Mouse (Mus musculus): Measurements from ENCODE around the gene Agmo. TPM values are rescaled to one million over a fixed set of nuclear protein-coding genes. Genes with fewer than 3 reads are reported as not detected.

Gene Agmo
- polyA plus RNA-seq, 1 experiment from 2014 or later, result 0.36 TPM

GRCm38 (mm10) chr12:37540994-37541393, 299.6 kb downstream of the Agmo start:
- Histone ChIP-seq H3K9ac (ENCODE audit: low read length) (no peak overlapping the region), H3K36me3 (ENCODE audit: control insufficient read depth, insufficient read depth, low read length) (no peaks in the 10 kb centered on the region), H3K27ac (ENCODE audit: low read depth, low read length) (no peak overlapping the region), H3K9me3 (ENCODE audit: control insufficient read depth, low read length) (no peaks in the 10 kb centered on the region), H3K27me3 (ENCODE audit: control insufficient read depth, insufficient read depth, low read length) (no peaks in the 10 kb centered on the region), H3K4me2 (no peak overlapping the region), H3K4me1 (ENCODE audit: control insufficient read depth, insufficient read depth, low read length) (no peaks in the 10 kb centered on the region), H3K4me3 (ENCODE audit: low read depth, low read length) (no peak overlapping the region)
- WGBS, result 85% methylated on average over 1 of the region's 1 CpGs
- DNase-seq (ENCODE audit: low spot score, missing footprints) (no peak), ATAC-seq (ENCODE audit: low FRiP score) (no peak)

DNA sequence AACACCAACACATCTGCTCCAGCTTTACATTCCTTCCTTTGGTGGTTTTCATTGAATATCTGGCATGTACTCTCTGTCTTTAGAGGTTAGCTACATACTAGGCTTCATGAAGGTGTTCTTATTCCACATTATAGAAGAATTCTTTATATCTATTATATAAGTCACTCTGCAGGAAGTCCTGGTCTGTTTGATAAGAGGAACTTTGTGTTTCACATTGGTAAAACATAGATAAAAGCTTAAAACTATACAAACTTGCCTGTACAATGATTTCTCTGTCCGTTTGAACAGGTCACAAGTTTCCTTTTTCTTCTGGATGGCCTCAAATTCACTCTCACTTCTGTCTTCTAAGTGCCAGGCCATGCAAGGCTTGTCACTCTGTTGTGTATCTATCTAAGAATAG, 316.8 kb downstream of the Agmo start:
- no peaks in the 10 kb centered on the region for H3K9me3 ChIP-seq (ENCODE audit: control insufficient read depth, low read length)
- no peak overlapping the region for H3K27ac ChIP-seq (ENCODE audit: low read depth, low read length)
- no peak overlapping the region for H3K4me2 ChIP-seq
- no peaks in the 10 kb centered on the region for H3K36me3 ChIP-seq (ENCODE audit: control insufficient read depth, insufficient read depth, low read length)
- WGBS, result 78% methylated on average over 1 of the region's 1 CpGs
- DNase-seq (ENCODE audit: low spot score, missing footprints), result no peak
- no peaks in the 10 kb centered on the region for H3K27me3 ChIP-seq (ENCODE audit: control insufficient read depth, insufficient read depth, low read length)
- H3K4me3 ChIP-seq (ENCODE audit: low read depth, low read length), result no peak overlapping the region
- no peaks in the 10 kb centered on the region for H3K4me1 ChIP-seq (ENCODE audit: control insufficient read depth, insufficient read depth, low read length)
- no peak for ATAC-seq (ENCODE audit: low FRiP score)
- no peak overlapping the region for H3K9ac ChIP-seq (ENCODE audit: low read length)

DNA sequence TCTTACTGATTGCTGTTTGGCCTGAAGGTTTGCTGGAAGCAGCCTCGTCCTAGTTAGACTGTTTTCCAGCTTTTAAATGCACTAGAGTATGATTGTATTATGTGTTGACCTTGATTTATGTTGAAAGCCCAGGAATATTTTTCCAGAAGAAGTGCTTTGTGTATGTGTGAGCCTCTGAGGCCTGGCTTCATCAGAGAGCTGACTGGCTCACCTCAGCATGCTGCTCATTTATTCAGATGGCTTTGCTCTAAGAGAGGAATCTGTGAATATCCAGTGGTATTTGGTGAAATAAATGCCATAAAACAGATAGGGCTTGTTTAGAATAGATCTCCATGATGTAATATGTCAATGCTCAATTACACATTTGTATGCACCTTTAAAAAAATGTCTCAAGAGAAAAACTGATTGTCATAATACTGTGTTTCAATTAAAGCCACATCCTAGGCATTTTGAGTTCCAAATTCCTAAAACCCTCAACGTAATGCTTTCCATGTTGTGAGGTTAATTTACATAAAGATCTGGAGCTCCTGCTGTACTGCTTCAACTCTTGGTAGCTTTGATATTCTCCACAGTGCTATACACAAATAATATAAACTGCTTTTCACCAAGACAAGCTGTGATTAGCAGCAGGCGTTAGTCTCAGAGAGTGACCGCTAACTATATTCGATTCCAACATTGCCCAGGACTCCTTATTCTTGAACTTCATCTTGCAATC, 324.6 kb downstream of the Agmo start:
- ATAC-seq (ENCODE audit: low FRiP score), result no peak
- no peak overlapping the region for H3K4me2 ChIP-seq
- no peak for DNase-seq (ENCODE audit: low spot score, missing footprints)
- H3K9ac ChIP-seq (ENCODE audit: low read length), result no peak overlapping the region
- H3K4me1 ChIP-seq (ENCODE audit: control insufficient read depth, insufficient read depth, low read length), result no peaks in the 10 kb centered on the region
- H3K4me3 ChIP-seq (ENCODE audit: low read depth, low read length), result no peak overlapping the region
- WGBS, result 86% methylated on average over 5 of the region's 5 CpGs
- no peaks in the 10 kb centered on the region for H3K27me3 ChIP-seq (ENCODE audit: control insufficient read depth, insufficient read depth, low read length)
- H3K36me3 ChIP-seq (ENCODE audit: control insufficient read depth, insufficient read depth, low read length), result no peaks in the 10 kb centered on the region
- H3K27ac ChIP-seq (ENCODE audit: low read depth, low read length), result no peak overlapping the region
- H3K9me3 ChIP-seq (ENCODE audit: control insufficient read depth, low read length), result no peaks in the 10 kb centered on the region

DNA sequence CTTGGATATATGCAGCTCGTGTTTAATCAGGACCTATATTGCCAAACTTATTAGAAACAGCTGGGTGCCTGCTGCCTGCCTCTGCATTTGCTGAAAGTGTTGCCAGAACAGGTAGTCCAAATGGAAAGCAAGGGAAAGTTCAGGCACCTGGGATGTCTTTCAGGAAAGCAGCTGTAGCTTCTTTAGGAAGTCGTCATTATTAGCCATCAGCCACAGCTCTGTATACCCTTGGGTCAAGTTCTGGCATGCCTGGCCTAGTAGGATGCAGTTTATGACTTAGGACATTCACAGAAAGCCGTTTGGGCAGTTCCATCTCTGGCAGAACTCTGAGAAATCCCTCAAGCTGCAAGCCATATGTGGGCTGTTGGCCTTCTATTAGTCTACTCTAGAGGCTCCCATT, 330.5 kb downstream of the Agmo start:
- WGBS, result 81% methylated on average over 3 of the region's 3 CpGs
- H3K27ac ChIP-seq (ENCODE audit: low read depth, low read length), result no peak overlapping the region
- no peak for DNase-seq (ENCODE audit: low spot score, missing footprints)

GRCm38 (mm10) chr12:37582777-37583176, 341.3 kb downstream of the Agmo start:
- WGBS, result 82% methylated on average over 8 of the region's 8 CpGs
- no peaks in the 10 kb centered on the region for H3K9me3 ChIP-seq (ENCODE audit: control insufficient read depth, low read length)
- DNase-seq (ENCODE audit: low spot score, missing footprints), result no peak
- H3K9ac ChIP-seq (ENCODE audit: low read length), result no peak overlapping the region
- H3K4me1 ChIP-seq (ENCODE audit: control insufficient read depth, insufficient read depth, low read length), result no peaks in the 10 kb centered on the region
- no peak overlapping the region for H3K4me3 ChIP-seq (ENCODE audit: low read depth, low read length)
- ATAC-seq (ENCODE audit: low FRiP score), result no peak
- no peak overlapping the region for H3K27ac ChIP-seq (ENCODE audit: low read depth, low read length)
- H3K27me3 ChIP-seq (ENCODE audit: control insufficient read depth, insufficient read depth, low read length), result no peaks in the 10 kb centered on the region
- no peak overlapping the region for H3K4me2 ChIP-seq
- no peaks in the 10 kb centered on the region for H3K36me3 ChIP-seq (ENCODE audit: control insufficient read depth, insufficient read depth, low read length)

More for the DNA sequence above, 330.5 kb downstream of the Agmo start:
- Histone ChIP-seq H3K36me3 (ENCODE audit: control insufficient read depth, insufficient read depth, low read length) (no peaks in the 10 kb centered on the region), H3K9me3 (ENCODE audit: control insufficient read depth, low read length) (no peaks in the 10 kb centered on the region), H3K4me1 (ENCODE audit: control insufficient read depth, insufficient read depth, low read length) (no peaks in the 10 kb centered on the region), H3K27me3 (ENCODE audit: control insufficient read depth, insufficient read depth, low read length) (no peaks in the 10 kb centered on the region), H3K4me3 (ENCODE audit: low read depth, low read length) (no peak overlapping the region), H3K9ac (ENCODE audit: low read length) (no peak overlapping the region), H3K4me2 (no peak overlapping the region)
- ATAC-seq (ENCODE audit: low FRiP score), result no peak

- Histone ChIP-seq H3K36me3 (ENCODE audit: control insufficient read depth, insufficient read depth, low read length) (no peaks in the 10 kb centered on the region), H3K9ac (ENCODE audit: low read length) (no peak overlapping the region), H3K27me3 (ENCODE audit: control insufficient read depth, insufficient read depth, low read length) (no peaks in the 10 kb centered on the region), H3K9me3 (ENCODE audit: control insufficient read depth, low read length) (no peaks in the 10 kb centered on the region), H3K27ac (ENCODE audit: low read depth, low read length) (no peak overlapping the region), H3K4me1 (ENCODE audit: control insufficient read depth, insufficient read depth, low read length) (no peaks in the 10 kb centered on the region), H3K4me3 (ENCODE audit: low read depth, low read length) (no peak overlapping the region), H3K4me2 (no peak overlapping the region)
- DNase-seq (ENCODE audit: low spot score, missing footprints) (no peak), ATAC-seq (ENCODE audit: low FRiP score) (no peak)
- 78% methylated on average over 3 of the region's 3 CpGs for WGBS
Observed at GRCm38 (mm10) chr12:37592853-37593252, 351.4 kb downstream of the Agmo start.

- ATAC-seq (ENCODE audit: low FRiP score) (no peak), DNase-seq (ENCODE audit: low spot score, missing footprints) (no peak)
- no peaks in the 10 kb centered on the region for H3K27me3 ChIP-seq (ENCODE audit: control insufficient read depth, insufficient read depth, low read length)
- H3K9me3 ChIP-seq (ENCODE audit: control insufficient read depth, low read length), result no peaks in the 10 kb centered on the region
- no peak overlapping the region for H3K4me2 ChIP-seq
- H3K4me3 ChIP-seq (ENCODE audit: low read depth, low read length), result no peak overlapping the region
- no peaks in the 10 kb centered on the region for H3K36me3 ChIP-seq (ENCODE audit: control insufficient read depth, insufficient read depth, low read length)
- H3K27ac ChIP-seq (ENCODE audit: low read depth, low read length), result no peak overlapping the region
- H3K9ac ChIP-seq (ENCODE audit: low read length), result no peak overlapping the region
- 92% methylated on average over 4 of the region's 4 CpGs for WGBS
- H3K4me1 ChIP-seq (ENCODE audit: control insufficient read depth, insufficient read depth, low read length), result no peaks in the 10 kb centered on the region
Observed at GRCm38 (mm10) chr12:37612837-37613236, 371.4 kb downstream of the Agmo start.

DNA sequence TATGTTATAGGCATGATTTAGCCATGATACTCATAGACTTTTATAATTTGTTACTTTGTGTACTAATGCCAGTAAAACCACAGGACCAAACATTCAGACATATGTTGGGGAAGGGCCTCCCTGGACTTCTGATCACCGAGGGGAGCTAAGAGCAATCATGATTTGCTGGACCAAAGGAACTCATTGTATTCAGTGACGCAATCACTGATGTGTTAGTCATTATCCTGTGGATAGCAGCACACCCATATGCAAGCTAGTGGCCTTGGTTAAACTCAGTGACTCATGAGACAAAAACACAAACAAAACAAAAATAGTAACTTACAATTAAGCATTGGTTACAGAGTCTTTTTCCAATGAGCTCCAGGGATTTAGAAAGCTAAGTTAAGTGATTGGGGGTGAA, 373.3 kb downstream of the Agmo start:
- H3K4me1 ChIP-seq (ENCODE audit: control insufficient read depth, insufficient read depth, low read length), result no peaks in the 10 kb centered on the region
- no peak overlapping the region for H3K4me2 ChIP-seq
- no peaks in the 10 kb centered on the region for H3K27me3 ChIP-seq (ENCODE audit: control insufficient read depth, insufficient read depth, low read length)
- no peak overlapping the region for H3K4me3 ChIP-seq (ENCODE audit: low read depth, low read length)
- ATAC-seq (ENCODE audit: low FRiP score) (no peak), DNase-seq (ENCODE audit: low spot score, missing footprints) (no peak)
- H3K9me3 ChIP-seq (ENCODE audit: control insufficient read depth, low read length), result no peaks in the 10 kb centered on the region
- no peaks in the 10 kb centered on the region for H3K36me3 ChIP-seq (ENCODE audit: control insufficient read depth, insufficient read depth, low read length)
- H3K27ac ChIP-seq (ENCODE audit: low read depth, low read length), result no peak overlapping the region
- no peak overlapping the region for H3K9ac ChIP-seq (ENCODE audit: low read length)
- 85% methylated on average over 2 of the region's 2 CpGs for WGBS

GRCm38 (mm10) chr12:37624078-37624477, 382.6 kb downstream of the Agmo start:
- no peak overlapping the region for H3K4me3 ChIP-seq (ENCODE audit: low read depth, low read length)
- ATAC-seq (ENCODE audit: low FRiP score), result no peak
- no peak overlapping the region for H3K4me2 ChIP-seq
- no peaks in the 10 kb centered on the region for H3K36me3 ChIP-seq (ENCODE audit: control insufficient read depth, insufficient read depth, low read length)
- DNase-seq (ENCODE audit: low spot score, missing footprints), result no peak
- no peaks in the 10 kb centered on the region for H3K9me3 ChIP-seq (ENCODE audit: control insufficient read depth, low read length)
- no peak overlapping the region for H3K27ac ChIP-seq (ENCODE audit: low read depth, low read length)
- no peaks in the 10 kb centered on the region for H3K4me1 ChIP-seq (ENCODE audit: control insufficient read depth, insufficient read depth, low read length)
- H3K27me3 ChIP-seq (ENCODE audit: control insufficient read depth, insufficient read depth, low read length), result no peaks in the 10 kb centered on the region
- H3K9ac ChIP-seq (ENCODE audit: low read length), result no peak overlapping the region

Data from midbrain, embryonic 11.5 days (tissue).